Mouse (Mus musculus) layer of hippocampus, postnatal 10 days (tissue): ENCODE measurements at regions not wholly inside any gene's neighbourhood (a gene's known extent, or its start where the extent isn't known, plus 50 kb on each side); places are given as distances from the start of the nearest gene placed in this dataset.

Source experiments
- DNase-seq, 2 experiments: peaks; one replicate each; pipeline ENCODE4 v3.0.0; 2021; ENCODE audit warnings: low spot score in 2 of 2

DNA sequence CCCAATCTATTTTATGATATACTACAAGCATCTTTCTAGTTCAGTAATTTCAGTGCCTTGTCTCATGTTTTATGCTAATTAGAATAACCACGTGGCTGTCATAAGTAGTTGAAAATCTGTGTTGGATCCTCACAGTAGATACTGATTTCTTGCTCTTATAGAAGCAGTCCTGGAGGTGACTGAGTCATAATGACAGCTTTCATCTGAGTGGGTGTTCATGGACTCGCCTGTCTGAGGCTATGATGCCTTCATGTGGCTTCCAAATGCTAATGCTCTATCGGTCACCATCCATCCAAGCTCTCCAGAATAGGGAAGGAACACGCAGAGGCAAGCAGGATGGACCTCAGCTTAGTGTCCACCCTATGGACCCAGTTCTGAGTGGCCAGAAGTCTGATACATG is 396.6 kb upstream of the Slc30a5 start:
- DNase-seq: no peak

DNA sequence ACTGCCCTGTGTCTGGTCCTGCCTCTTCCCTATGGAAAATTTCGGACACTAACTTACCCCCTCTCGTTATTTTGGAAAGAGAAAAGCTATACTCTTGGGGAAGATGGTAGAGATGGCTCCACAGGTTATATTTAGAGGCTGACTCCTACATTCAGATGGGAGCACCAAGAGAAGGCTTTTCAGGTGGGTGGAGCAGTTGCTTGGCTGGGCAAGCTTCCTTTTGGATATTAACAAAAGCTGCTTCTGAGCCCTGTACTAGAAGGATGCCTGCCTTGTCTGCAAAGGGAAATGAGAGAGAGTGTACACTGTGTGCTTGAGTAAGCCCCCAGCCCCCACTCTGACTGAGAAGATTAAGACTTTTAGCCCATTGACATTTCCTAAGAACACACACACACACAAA is 392.1 kb upstream of the Slc30a5 start:
- no peak for DNase-seq

DNA sequence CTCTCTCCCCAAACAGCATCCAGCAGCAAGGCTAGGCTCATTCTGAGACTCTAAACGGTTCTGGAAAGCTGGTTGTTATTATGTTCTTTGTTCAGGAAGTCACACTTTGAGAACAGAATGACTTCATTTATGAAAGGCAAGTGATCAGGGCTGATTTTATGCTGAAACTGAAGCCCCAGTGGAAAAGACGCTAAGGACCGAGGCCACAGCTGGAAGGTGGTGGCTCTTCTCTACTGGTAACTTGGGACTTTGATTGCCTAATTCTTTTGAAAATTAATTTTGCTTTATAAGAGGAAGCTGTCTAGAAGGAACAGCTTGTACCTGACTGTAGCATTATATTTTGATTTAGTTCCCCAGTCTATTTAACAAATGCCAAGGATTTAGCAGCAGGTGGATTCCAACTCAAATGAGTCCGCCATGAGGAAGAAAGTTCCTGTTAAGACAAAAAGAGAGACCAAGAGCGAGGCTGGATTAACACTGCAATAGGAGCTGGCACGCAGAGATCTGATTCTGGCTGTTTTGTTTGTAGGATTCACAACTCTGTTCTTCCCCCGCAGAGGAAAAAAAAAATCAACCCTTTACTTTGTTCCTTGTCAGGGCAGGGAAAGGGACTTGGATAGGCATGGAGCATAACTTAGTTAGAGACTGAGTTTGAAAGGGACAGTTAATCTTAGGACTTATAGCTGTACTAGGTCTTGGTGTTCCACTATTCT is 388.3 kb upstream of the Slc30a5 start:
- no peak for DNase-seq

DNA sequence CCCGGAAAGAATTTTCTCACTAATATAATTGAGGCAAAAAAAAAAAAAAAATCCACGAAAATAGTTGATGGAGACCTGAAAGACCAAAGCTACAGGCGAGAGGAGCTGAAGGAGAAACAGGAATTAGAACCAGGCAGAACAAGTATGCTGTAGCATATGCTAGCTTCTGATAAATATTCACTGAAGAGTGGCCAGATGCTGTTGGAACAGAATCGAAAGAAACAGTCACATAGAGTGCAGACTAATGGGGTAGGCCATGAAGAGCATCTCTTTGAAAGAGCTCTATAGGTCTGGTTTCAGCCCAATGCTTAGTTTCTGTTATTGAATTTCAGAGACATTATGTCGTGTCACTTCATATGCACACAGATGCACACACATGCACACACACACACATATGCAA is 386.3 kb upstream of the Slc30a5 start:
- DNase-seq: no peak

DNA sequence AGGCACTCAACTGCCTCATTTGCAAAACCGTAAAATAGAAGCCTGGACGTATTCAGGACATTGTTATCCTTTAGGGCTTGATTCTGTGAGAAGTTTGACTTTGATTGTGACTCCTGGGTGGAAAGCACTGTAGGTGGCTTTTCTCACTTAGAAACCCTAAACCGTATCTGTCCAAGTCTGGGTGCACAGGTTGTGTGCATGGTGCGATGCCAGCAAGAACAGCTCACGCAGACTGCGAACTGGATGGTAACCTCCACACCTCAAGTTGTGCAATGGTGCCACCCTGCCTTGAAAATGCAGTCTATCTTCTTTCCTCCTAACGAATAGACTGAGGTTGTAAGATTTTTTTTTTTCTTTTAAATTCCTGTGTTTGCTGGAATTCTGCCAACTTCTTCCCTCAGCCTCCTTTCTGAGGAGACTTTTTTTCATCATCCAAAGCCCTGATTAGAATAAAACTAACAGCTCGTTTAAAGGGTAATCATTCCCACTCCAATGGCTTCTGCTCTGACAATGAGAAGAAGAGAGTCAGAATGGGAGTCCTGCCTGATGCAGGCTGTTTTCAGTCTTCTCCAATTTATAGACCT is 383.8 kb upstream of the Slc30a5 start:
- no peak for DNase-seq

DNA sequence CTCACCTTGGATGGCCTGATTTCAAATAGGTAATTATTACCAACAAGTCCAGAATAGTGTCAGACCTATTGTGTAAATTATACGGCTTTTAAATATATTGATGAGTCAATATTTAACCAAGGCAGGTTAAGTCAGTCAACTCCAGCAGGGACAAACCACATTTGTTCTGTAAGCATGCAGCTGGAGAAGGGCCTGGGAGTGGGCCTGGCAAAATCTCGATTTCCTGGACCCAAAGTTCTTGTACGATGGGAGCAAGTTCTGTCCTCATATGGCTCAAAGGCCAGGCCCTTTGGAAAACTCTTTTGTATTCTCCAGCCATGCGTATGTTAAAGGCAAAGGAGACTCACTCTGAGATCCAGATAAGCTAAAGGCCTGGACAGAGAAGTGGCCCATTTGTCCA is 383.2 kb upstream of the Slc30a5 start:
- no peak for DNase-seq

DNA sequence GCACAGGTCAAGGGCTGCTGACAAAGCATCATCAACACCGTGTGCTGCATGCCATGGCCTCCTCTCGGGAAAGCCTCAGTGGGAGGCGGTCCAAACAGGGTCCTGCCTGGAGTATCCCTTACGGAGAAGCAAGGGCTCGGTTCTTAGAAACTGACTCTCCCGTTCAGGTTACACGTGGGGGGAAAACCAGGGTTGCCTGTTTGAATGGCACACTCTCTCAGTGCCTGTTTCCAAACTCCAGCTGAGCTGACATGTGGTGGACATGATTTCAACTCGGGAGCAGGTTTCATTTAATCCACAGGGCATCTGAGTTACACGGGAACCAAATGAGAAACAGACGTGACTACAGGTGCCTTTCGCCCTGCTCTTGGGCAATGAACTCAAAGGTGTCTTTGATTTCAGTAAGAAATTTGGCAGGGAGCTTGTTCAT is 382.6 kb upstream of the Slc30a5 start:
- DNase-seq: no peak

DNA sequence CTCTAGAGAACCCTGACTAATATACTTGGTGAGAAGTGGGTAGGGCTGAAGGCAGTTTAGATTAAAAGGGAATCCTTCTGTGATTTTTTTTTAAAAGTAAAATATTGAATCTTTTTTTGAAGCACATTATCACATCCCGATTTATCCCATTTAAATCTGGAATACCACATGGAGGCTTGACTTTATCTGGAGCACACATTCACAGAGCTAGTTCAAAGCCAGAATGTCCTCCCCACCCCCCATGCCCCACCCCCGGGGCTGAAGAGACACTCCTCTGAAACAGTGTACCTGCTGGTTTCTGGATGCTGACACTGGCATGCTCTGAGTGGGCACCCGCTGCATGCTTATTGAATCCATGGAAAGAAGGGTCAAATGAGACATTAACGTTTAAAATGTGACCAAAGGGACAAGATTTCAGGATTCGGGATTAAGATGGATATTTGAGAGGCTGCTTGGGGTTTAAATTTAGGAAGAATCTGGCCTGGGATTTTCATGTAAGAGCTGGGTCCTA is 382.0 kb upstream of the Slc30a5 start:
- DNase-seq: no peak

DNA sequence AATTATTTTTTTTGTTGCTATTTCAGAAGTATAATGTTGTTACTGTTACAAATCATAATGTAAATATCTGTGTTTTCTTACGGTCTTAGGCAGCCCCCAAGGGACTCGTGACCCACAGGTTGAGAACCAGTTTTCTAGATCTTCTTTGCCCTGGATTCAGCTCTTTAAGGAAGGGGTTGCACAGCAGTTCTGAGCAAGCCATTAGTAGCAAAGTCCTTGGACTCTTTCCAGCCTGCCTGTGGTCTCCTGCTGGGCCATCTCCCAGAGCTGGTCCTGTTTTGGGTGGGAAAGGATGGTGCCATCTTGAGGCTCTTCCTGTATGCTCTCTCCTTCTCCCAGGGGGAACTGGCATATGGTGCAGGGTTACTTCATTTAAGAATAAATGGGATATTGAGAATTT is 380.9 kb upstream of the Slc30a5 start:
- no peak for DNase-seq

DNA sequence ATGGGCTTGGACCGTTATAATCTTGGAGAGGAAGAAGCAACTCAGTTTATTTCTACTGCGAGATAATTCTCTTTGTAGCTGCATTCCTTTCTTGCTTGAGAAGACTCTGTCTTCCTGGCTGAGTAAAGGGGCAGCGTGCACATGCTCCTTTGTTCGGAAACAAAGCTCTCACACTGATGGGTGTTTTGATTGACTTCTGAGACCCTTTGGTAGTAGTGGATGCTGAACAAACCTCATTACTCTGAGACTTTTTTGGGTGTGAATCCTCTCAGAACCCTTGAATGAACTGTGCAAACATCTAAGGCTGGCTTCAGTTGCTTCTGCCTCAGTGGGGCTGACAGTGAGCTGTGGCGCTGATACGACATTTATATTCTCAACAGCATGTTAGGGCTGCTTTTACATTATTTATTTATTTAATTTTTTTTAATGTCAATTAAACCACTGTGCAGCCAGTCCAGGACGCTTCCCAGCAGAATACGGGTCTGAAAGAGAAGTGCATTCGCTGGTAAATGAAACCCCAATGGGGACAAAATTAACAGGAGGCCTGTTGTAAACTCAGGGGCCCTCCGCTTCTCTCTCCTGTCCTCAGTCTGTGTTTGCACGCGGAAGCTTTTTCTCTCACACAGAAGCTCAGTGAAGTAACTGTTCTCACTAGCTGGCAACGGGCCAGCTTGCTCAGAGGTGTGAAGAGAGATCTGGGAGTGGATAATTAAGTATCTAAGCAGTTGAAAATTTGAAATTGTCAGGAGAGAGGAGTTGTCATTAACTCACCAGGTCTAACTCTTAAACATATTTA is 380.1 kb upstream of the Slc30a5 start:
- peak in 1 of 2 experiments; percentile 45 for DNase-seq

DNA sequence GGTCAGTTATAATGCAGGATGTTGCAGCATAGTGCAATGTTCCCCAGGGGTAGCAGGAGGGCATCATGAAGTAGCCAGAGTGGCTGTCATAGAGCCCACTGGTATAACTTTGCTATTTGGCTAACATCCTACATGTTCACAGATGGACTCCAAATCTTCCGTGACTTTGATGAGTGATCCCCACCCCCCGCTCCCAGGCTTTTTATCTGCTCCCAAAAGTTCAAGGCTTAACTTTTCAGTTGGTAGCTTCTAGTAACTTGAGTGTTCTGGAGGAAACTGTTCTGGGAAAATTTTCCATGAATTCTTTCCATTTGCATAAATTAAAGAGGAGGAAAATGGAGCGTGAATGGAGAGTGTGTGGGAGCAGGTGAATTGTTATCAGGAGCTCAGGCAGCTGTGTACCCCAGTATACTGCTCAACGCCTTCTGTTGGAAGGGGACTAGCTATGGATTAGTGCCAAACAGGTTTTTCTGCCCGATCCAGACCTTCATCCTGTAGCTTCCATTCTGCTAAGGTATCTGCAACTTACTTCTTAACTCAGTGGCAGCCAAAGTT is 379.2 kb upstream of the Slc30a5 start:
- no peak for DNase-seq

DNA sequence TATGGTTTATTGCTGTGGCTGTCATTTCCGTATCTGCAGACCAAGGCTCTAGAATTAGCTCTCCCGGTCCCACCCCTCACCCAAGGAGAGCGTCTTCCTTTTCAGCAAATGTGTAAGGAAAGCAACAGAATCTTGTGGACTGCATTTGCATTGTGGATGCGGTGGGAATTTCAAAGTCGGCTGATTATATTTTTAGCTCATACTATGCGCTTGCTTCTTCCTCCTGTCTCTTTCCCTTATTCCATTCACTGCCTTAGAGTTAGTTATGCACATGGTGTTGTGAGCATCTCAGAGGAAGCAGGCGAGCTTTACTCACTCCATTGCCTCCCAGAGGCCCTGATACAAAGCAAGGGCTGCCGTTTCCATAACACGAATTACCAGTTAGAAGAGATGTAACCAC is 375.6 kb upstream of the Slc30a5 start:
- DNase-seq: no peak

DNA sequence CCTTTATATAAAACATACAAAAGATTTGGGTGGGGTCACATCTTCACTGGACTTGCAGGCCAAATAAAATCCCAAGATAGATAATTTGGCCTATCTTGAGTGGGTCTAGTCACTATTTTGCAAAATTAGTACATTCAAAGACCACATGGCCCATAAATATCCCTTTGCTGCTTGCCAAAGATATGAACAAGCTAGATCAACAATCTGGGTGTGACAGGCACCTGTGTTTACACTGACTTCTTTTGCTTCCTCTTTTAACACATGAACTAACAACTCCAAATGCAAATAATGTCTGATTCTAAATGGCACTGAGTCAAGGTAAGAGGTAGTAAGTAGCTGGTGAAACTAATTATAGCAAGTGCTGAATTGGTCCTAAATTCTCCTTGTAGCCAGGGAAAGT is 370.2 kb upstream of the Slc30a5 start:
- no peak for DNase-seq

DNA sequence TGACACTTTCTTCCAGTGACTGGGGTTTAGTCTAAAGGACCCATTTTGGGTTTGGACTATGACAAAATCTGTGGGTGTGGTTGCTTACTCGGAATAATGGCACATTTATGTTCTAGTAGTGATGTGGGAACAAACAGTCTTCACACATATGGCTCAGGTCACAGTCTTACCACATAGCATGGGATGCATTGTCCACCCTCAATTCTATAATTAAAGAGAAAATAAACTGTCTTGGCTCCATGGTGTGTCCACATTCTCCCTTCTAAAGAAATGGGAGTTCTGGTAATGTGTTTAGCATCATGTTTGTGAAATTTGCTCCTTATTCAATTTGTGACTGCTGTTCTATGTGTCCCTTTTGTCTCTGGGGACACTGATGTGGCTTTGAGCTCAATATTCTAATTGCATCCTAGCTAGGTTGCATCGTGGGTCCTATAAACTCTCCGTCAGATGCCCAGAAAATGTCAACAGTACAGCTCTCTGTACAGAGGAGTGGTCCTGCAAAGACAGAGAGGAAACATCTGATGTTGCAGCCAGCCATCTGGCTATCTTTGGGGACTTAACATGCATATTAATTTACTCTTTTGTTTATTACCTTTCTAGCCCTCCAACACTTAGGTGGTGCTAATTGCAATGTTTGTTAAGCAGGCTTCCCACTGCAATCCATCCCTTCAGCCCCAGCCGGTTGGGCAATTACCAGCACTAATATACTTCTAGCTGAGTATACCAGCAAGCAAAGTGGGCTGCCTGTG is 369.5 kb upstream of the Slc30a5 start:
- DNase-seq: no peak

DNA sequence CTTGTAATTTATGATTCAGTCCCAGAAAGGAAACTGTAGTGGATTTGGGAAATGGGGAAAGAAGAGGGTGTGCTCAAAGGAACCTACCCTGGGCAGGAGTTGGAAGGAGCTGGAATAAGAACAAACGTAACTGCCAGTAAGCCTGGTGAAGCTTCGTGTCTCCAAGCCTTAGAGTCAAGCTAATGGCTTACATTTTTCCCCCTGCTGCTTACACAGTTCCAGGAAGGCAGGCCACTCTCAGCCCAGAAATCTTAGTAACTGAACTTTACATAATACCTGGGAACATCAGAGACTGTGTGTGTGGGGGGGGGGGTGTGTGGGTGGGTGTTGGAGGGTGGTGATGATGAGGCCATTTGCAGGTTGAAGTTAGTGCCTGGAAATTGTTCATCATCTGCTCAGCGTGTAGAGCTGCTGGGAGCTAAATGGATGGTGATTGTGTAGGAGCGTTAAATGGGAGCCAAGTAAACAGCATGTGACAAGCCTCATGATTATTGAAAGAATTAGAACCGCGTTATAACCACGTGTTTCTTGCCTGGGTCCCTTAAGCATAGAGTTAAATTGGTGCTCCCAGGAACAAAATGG is 357.1 kb upstream of the Slc30a5 start:
- no peak for DNase-seq

DNA sequence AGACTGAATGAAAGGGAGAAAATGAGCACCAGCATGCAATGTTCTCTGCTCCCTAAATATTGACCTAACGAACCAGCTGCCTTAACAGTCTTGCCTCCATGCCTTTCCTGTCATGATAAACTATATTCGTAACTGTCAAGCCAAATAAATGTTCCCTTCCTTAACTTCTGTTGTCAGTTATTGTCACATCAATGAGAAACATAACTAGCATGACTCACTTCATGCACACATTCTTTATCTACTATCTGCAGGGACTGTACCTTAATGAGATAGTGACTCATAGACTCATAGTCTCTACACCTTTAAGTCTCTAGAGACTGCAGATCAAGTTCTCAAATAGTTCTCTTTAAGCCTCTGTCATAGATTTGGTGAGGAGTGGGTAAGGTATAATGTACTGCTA is 349.2 kb upstream of the Slc30a5 start:
- no peak for DNase-seq

DNA sequence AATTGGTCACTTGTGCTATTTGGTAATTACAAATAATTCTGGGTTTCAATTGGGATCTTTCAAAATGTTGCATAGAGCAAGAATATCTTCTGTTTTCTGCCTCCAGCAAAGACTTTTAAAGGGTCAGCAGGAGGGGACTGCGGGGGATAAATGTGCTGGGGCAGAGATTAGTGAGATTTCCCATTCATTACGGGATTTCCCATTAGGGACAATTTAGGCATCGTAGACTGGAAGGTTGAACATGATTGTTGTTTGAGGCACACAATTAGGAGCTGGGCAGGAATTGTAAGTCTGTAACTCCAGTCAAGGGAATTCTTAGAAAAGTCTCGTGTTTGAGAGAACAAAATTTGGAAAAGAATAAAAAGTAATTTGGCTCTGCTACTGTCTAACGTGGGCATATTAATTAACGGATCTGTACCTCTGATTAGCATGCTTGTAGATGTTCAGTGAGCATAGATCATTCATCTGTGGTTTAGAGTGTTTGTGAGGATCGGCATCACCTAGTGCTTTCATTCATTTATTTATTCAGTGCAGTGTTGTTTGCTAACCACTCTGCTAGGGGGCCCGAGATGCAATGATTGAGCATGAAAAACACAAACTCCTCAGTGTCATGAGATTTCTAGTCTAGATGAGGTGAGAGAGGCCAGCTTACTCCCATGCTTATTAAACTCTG is 341.9 kb upstream of the Slc30a5 start:
- DNase-seq: no peak

DNA sequence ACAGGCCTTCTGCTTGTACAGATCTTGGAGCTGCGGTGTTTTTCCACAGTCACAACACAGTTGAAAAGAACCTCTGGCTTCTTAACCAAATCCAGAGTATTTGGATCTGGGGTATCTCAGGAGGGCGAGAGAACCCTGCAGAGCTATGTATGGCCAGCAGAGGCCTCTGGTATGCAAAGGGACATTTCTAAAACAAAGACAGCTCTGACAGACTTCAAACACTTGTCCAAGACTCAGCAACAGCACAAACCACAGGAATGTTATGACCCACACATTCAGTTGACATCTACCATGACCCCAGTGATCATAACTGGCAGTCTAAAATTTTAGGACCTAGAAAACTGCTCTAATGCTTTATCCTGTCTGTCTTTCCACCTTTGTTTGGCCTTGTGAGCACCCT is 328.5 kb upstream of the Slc30a5 start:
- no peak for DNase-seq

DNA sequence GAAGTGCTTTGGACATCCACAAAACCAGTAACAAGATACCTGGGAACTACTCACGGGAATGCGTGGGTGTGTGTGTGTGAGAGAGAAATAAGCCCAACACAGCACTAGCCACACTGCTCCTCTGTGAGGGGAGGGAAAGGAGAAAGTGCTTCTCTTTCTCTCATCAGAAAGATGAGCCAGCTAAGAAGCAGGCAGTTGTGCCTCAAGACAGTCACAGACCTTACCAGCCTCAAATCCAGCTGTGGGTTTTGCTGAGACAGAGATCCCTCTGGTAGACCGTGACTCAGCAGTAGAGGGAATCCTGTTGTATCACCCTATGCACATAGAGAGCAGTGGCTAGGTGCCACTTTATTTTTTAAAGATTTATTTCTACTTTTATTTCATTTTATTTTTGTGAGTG is 326.7 kb upstream of the Slc30a5 start:
- DNase-seq: no peak

DNA sequence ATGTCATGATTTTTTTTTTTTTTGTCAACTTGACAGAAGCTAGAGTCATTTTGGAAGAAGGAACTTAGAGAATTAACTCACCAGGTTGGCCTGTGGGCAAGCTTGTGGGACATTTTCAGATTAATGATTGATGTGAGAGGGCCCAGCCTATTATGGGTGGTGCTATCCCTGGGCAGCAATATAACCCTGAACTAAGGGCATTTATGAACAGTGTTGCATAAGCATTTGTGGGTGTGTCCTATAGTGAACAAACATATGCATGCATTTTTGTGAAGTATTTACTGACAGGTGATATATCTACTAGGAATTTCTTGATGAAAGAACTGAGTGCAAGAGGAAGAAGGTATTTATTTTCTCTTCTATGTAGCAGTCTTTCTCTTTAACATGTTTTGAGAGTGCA is 320.5 kb upstream of the Slc30a5 start:
- no peak for DNase-seq
